Mouse (Mus musculus) spleen, postnatal 14 days (tissue): ENCODE measurements around the gene Whrn.
A peak's percentile ranks its signal among the peaks of the same experiment; 100 is the strongest.

Experiments
- DNase-seq, 2 experiments: peaks; one replicate each; pipeline ENCODE4 v3.0.0; 2021 to 2022; ENCODE audit warnings: low spot score in 2 of 2

The Whrn gene

DNA sequence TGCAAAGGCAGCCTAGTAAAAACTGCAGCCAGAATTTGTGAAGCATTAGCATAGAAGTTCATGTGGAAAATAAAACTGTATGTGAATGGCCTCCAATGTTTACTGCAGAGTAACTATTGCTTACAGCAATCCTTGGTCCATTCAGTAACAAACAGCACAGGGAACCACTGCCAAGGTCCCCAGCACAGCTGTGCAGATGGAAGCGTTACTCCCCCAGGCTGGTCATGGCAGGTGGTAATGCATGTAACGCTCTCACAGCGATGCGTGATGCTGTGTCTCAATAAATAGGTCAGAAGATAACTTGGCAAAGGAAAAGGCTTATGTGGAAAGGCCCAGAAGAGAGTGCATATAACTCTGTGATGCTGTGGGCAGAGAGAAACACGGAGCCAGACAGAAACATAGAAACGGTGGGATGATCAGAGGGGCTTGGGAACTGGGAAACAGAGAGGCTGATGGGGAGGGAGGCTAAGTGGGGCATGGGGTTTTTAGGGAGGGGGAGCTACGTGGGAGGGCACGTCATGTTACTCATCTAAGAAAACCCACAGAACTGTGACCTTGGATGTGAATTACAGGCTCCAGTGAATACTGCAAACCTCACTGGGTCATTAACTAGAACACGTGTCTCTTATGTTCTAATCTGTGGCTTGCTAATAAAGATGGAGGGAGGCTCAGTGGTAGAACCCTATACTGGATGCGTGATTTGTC lies 51.3 kb downstream of the Whrn start:
- DNase-seq: no peak

GRCm38 (mm10) chr4:63443101-63443500 lies 52.7 kb downstream of the Whrn start:
- DNase-seq: no peak

DNA sequence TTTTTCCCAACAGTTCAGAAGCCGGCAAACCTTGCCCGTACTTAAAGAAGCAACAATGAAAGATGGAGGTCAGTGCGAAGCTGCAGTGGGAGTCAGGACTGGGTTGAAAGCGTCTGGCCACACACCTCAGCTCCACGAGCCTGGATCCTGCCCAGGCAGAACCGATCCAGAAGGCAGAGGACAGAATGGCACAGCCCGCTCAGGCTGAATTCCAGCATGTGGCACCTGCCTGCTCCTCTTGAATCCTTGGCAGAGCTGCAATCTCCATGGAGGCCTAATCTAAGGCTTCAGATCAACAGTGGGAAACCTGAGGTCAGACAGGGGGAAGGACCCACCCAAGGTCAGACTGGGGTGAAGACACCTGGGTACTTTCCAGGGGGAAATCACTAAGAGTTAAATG lies 54.2 kb downstream of the Whrn start:
- no peak for DNase-seq

GRCm38 (mm10) chr4:63440262-63440661 lies 55.5 kb downstream of the Whrn start:
- no peak for DNase-seq

- DNase-seq: no peak
These were observed 57.8 kb downstream of the Whrn start for GRCm38 (mm10) chr4:63437968-63438367.

GRCm38 (mm10) chr4:63437119-63437815 lies 58.5 kb downstream of the Whrn start:
- DNase-seq: no peak

- DNase-seq: no peak
These were observed 60.4 kb downstream of the Whrn start for GRCm38 (mm10) chr4:63435402-63435801.

GRCm38 (mm10) chr4:63431098-63431497 lies 64.7 kb downstream of the Whrn start:
- no peak for DNase-seq

DNA sequence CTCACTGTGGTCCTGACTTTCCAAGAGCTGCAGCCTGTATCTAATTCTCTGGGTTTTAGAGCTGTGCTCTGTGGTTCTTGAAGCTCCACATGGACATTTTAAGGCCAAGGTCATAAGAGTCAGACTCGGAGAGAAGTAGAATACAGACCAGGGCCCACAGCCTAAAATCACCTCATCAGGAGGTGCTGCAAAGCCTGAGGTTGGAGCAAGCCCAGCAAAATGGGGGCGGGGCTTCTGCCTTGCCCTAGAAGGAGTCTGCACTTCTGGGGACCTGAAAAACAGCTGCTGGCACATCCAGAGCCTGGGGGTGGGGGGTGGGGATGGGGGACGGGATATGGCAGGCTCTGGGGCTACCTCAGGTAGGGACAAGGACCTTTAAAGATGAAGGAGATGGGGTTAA lies 65.4 kb downstream of the Whrn start:
- DNase-seq: no peak

GRCm38 (mm10) chr4:63426308-63426707 lies 69.5 kb downstream of the Whrn start:
- DNase-seq: no peak

GRCm38 (mm10) chr4:63423811-63424210 lies 72.0 kb downstream of the Whrn start:
- DNase-seq: no peak

DNA sequence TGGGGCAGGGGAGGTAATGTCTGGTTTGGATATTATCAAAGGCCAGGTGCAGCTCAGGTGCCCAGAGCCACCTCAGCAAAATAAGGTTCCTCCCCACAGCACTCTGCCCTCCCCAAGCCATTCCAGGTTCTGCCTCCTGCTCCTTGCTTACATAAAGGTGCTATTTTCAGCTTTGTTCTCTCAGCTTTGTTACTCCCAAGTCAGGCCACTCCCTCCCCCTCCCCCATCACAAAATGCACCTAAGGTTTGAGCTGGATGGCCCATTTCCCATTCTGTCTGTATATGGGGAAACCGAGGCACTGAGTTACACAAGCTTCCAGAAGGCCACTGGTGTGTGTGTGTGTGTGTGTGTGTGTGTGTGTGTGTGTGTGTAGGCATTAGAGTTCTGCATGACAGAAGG lies 72.6 kb downstream of the Whrn start:
- no peak for DNase-seq

DNA sequence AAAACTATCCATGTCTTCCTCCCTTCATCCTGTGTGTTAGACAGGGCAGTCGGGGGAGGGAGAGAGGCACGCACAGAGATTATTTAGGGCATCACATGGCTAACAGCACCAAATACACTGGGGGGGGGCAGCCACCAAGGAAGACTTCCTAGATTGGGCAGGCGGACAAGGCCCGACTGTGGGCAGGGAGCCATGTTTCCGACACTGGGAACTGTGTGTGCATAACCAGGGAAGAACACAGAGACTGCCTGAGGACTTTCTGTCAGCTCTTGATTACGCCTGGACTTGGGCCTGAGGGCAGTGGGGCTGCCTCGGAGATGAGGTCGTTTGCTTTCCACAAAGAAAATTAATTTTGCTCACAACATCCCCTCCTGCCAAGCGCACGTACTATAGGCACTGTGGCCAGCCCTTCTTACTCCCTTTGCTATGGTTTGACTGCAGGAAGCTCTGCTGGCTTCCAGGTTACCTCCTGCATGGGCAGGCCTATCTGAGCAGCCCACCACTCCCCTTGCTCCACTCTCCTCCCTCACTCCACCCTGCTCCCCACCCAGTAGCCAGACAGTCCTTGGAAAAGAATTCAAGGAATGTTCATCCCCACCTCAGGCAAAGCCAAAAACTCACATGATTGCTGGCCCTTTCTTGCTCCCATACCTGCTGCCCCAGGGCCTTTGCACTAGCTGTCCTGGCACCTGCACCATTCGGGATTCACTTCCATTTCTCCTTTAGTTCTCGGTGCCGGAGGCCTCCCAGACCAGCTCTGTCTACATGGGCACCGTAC lies 75.5 kb downstream of the Whrn start:
- no peak for DNase-seq

GRCm38 (mm10) chr4:63418270-63418669 lies 77.5 kb downstream of the Whrn start:
- no peak for DNase-seq

DNA sequence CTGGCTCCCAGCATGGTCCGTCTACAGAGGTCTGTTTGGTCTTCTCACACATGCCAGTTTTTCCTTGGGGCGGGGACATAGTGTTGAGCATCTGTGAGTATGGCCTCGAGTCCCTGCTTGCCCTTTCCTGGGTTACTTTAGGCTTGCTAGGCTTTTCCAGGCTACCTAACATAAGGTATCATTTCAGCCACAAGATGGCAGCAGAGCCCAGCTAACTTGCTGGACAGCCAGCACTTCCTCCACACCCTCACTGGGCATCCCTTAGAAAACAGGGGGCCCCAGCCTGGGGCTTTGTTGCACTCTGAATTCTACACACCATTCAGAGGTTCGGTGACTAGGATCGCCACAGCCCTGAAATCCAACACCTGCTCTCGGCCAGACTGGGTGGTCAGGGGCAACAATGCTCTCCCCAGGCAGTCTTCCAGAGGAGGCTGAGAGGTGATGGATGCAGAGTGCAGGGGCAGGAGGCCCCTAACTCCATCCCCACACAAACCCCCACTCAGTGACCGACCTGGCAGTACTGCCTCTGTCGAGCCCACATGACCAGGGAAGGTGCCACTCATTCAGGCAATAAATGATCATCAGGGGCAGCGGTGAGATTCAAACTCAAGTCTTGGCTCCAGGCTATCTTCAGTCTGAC lies 78.4 kb downstream of the Whrn start:
- peak in 1 of 2 experiments; percentile 74 for DNase-seq

DNA sequence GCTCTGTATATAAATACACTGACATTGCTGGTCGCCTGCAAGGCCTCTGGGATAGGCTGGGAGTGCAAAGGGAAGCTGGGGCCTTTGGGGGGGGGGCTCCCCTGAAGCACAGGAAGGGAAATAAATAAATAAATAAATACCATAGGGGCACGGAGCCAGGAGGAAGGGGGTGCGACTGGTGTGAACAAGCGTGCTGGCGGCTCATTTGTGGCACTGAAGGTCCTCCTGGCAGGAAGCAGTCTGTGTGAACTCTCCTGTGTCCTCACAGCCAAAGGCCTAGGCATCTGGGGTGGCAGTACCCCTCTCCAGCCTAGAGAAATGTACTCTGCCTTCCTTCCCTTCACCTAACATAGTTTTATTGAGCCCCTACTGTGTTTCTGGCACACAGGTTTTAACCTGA lies 80.8 kb downstream of the Whrn start:
- no peak for DNase-seq

DNA sequence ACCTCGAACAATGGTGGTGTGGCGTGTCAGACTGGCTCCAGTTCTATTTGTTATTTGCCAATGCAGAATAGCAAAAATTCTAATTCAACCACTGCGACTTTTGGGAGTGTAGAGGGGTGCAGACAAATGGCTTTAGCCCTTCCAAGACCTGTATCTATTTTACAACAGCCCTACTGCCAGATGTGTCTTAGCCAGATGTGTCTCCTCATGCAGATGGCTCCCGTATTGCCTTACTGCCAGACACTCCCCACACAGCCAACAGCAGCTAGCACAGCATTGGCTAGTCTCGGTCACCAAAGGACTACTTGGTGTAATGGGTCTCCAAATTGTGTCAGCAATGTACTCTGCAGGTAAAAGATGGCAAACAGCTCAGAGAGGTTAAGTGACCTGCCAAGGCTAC lies 84.6 kb downstream of the Whrn start:
- no peak for DNase-seq

DNA sequence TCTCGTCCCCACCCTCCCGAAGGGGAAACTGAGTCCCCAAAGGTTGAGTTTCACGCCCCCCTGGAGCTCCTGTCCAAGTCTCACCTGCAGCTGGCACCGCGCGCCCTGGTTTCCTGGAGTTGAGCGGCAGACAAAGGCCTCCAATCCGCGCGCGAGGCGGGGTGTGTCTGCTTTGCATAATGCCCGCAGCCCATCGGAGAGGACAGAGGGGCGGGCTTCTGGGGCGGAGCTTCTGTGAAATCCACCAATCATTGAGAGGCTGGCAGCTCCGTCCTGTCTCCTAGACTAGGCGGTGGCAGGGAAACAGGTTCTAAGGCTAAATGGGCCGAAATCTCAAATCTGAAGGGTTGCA lies 85.2 kb downstream of the Whrn start:
- DNase-seq: peak; percentile 88 to 90

- DNase-seq: peak in 1 of 2 experiments; percentile 58
These were observed 85.7 kb downstream of the Whrn start for GRCm38 (mm10) chr4:63409908-63410582.

- DNase-seq: no peak
These were observed 86.4 kb downstream of the Whrn start for GRCm38 (mm10) chr4:63409317-63409907.

- peak; percentile 55 to 75 for DNase-seq
These were observed 87.1 kb downstream of the Whrn start for GRCm38 (mm10) chr4:63408649-63409048.
